Mouse (Mus musculus) hindbrain, embryonic 16.5 days (tissue): ENCODE measurements around the gene Strn3. TPM values are rescaled to one million over a fixed set of nuclear protein-coding genes. Genes with fewer than 3 reads are reported as not detected.

Experiments
- ATAC-seq: fragments of 200-750 bp; cut with Nextera tagmentation; 2 replicates; pipeline ENCODE4 v1.8.0; 2017; ENCODE audit warnings: moderate TSS enrichment, moderate library complexity
- H3K27ac ChIP-seq: fragments of 300-500 bp; sonication (generic); 2 replicates; pipeline ENCODE4 v1.5.1; 2014; ENCODE audit warnings: low read depth, mild to moderate bottlenecking, control low read depth, low read length, moderate library complexity
- H3K27me3 ChIP-seq: fragments of 300-500 bp; sonication (generic); replicated peaks from 2 replicates; pipeline ENCODE4 v1.6.1; 2014; ENCODE audit warnings: low read length; ENCODE audit not compliant: control insufficient read depth, insufficient read depth
- H3K36me3 ChIP-seq: fragments of 300-500 bp; sonication (generic); 2 replicates; pipeline ENCODE4 v1.6.1; 2014; ENCODE audit warnings: mild to moderate bottlenecking, low read length, moderate library complexity, mixed read lengths; ENCODE audit not compliant: control insufficient read depth, insufficient read depth
- H3K4me1 ChIP-seq: fragments of 300-500 bp; sonication (generic); 2 replicates; pipeline ENCODE4 v1.6.1; 2014; ENCODE audit warnings: low read depth, low read length; ENCODE audit not compliant: control insufficient read depth, insufficient read depth
- H3K4me2 ChIP-seq: fragments of 300-500 bp; sonication (generic); 2 replicates; pipeline ENCODE4 v1.6.1; 2014; ENCODE audit warnings: mild to moderate bottlenecking, low read length, control low read depth, moderate library complexity
- H3K4me3 ChIP-seq: fragments of 300-500 bp; sonication (generic); 2 replicates; pipeline ENCODE4 v1.5.1; 2014; ENCODE audit warnings: mild to moderate bottlenecking, low read length, control low read depth, moderate library complexity
- H3K9ac ChIP-seq: fragments of 300-500 bp; sonication (generic); 2 replicates; pipeline ENCODE4 v1.6.1; 2014; ENCODE audit warnings: low read depth, mild to moderate bottlenecking, control low read depth, low read length, moderate library complexity
- H3K9me3 ChIP-seq: fragments of 300-500 bp; sonication (generic); 2 replicates; pipeline ENCODE4 v1.6.1; 2014; ENCODE audit warnings: mild to moderate bottlenecking, low read length, moderate library complexity; ENCODE audit not compliant: control insufficient read depth
- WGBS: fragments of 180-500 bp; shearing (Covaris S2); extraction: QIAGEN DNeasy Blood & Tissue Kit; methylation state at CpG from one replicate; pipeline ENCODE4 v1.1.7; 2014; 5-methylcytosine and 5-hydroxymethylcytosine counted together
- polyA plus RNA-seq: library from polyadenylated mRNA; unstranded; fragments of >200 nt; fragmentation: Nextera tagmentation; extraction: Ambion mirVana; gene quantifications from 2 replicates; pipeline ENCODE4 v1.2.1, GENCODE M21; 2015

The Strn3 gene
- polyA plus RNA-seq, 1 experiment from 2014 or later = 28.7 TPM

DNA sequence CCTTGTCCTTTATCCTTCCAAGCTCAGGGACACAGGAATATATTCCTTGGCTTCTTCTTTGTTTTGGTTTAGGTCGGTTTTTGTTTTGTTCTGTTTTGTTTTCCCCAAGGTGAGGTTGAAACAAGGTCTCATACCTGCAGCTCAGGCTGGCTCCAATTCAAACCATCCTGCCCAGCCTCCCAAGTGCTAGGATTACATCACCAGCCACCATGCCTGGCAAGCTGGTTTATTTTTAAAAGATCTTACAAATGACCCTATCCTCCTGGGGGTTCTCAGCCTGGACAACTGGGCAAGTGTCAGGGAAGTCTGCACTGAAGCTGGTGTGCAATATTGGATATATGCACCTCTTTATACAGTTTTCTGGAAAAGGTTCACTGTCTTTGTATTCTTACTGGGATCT, 21.0 kb upstream of the Strn3 start:
- Histone ChIP-seq H3K4me2 (no peak overlapping the region), H3K27me3 (no peaks in the 10 kb centered on the region), H3K27ac (no peak overlapping the region), H3K4me3 (no peak overlapping the region), H3K4me1 (no peaks in the 10 kb centered on the region), H3K9ac (no peak overlapping the region), H3K36me3 (no peaks in the 10 kb centered on the region), H3K9me3 (no peaks in the 10 kb centered on the region)
- 67% methylated on average over 1 of the region's 1 CpGs for WGBS
- ATAC-seq = no peak

DNA sequence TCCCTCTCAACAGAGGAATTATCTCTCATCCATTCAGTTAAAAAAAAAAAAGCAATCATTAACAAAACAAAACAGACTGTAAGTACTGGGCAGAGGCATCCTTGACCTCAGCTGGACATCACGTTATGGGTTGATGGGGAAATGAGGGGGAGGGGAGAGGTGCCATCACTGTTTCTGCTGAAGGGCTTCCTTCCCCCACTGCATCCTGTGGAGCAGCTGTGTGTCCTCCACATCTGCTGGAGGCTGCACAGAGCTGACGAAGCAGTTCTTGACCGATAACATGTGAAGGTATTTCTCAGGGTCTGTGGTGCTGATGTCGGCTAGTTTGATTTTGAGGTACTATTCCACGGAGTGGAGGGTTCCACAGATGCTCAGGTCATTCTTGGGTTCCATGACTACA, 18.5 kb upstream of the Strn3 start:
- Histone ChIP-seq H3K9ac (no peak overlapping the region), H3K4me2 (no peak overlapping the region), H3K27me3 (no peaks in the 10 kb centered on the region), H3K27ac (no peak overlapping the region), H3K4me3 (no peak overlapping the region), H3K9me3 (no peaks in the 10 kb centered on the region), H3K4me1 (no peaks in the 10 kb centered on the region), H3K36me3 (no peaks in the 10 kb centered on the region)
- no peak for ATAC-seq
- 69% methylated on average over 5 of the region's 5 CpGs for WGBS

DNA sequence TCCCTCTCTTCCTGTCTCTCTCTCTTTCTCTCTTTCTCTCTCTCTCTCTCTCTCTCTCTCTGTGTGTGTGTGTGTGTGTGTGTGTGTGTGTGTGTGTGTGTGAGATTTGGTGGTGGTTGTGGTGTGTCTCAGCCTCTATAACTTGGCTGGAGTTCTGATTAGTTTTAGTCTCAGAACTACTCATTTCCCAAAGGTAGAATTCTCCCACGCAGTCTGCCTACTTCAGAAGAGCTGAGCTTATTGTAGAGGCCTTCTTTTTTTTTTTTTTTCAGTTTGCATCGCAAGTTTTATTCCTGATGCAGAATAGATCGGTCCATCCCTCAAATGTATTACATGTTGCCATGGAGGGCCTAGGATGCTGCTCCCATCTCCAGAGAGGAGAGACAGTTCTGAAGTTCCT, 18.0 kb upstream of the Strn3 start:
- H3K27ac ChIP-seq = no peak overlapping the region
- 69% methylated on average over 3 of the region's 3 CpGs for WGBS
- ATAC-seq = no peak

DNA sequence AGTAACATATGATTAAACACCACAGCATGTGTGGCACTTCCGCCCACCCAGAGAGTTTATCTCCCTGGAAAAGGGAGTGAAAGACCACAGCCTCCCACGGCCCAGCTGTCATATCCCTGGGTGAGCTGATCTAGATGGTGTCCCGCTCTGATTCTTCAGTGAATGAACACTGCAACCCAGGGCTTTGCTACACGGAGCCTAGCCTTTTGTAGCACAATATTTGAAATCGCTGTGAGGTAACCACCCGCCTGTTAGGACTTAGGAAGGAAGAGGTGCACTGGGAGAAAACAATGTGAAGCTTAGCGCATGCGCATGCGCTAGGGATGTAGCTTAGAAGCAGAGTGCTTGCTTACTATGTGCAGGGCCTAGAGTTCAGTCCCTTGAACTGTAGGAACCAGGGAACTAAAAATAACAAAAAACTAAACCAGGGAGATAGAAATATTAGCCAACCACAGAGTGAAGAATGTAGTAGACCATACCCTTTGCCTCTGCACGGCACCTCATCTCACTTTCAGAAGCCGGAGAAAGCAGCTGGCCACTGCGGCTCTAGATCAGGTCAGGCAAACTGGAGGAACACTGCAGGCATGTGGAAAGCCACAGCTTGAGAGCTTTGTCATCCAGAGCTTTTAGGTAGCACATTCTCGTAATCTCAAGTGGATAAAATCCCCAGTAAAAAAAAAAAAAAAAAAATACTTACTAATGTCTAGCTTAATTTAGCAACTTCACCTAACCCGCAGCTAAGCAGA, 17.4 kb upstream of the Strn3 start:
- Histone ChIP-seq H3K27me3 (no peaks in the 10 kb centered on the region), H3K27ac (no peak overlapping the region), H3K4me1 (no peaks in the 10 kb centered on the region), H3K36me3 (no peaks in the 10 kb centered on the region), H3K9ac (no peak overlapping the region), H3K4me3 (no peak overlapping the region), H3K4me2 (no peak overlapping the region), H3K9me3 (no peaks in the 10 kb centered on the region)
- no peak for ATAC-seq
- WGBS = 70% methylated on average over 14 of the region's 14 CpGs

More for the DNA sequence above, 18.0 kb upstream of the Strn3 start:
- Histone ChIP-seq H3K36me3 (no peaks in the 10 kb centered on the region), H3K4me3 (no peak overlapping the region), H3K9ac (no peak overlapping the region), H3K4me1 (no peaks in the 10 kb centered on the region), H3K4me2 (no peak overlapping the region), H3K9me3 (no peaks in the 10 kb centered on the region), H3K27me3 (no peaks in the 10 kb centered on the region)

DNA sequence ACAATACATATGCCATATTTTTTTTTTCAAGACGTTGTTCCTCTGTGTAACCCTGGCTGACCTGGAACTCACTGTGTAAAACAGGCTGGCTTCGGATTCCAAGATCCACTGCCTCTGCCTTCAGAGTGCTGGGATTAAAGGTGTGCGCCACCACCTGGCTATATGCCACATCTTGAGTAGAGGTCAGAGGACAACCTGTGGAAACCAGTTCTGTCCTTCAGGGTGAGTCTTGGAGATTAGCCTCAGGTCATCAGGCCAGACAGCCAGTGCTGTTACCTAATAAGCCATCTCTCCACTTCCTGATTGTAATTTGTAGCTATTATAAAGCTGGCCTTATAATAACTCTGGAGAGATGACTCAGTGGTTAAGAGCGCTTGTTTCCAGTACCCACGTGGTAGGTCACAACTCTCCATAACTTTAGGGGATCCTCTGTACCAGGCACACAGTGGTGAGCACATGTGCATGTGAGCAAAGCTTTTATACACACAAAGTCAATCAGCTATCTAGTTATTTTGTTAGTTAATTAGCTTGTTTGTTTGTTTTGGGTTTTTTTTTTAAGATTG, 15.1 kb upstream of the Strn3 start:
- no peaks in the 10 kb centered on the region for H3K27me3 ChIP-seq
- no peak overlapping the region for H3K27ac ChIP-seq
- no peaks in the 10 kb centered on the region for H3K9me3 ChIP-seq
- no peaks in the 10 kb centered on the region for H3K36me3 ChIP-seq
- 88% methylated on average over 5 of the region's 5 CpGs for WGBS
- no peak overlapping the region for H3K9ac ChIP-seq
- ATAC-seq = no peak
- H3K4me2 ChIP-seq = no peak overlapping the region
- H3K4me3 ChIP-seq = no peak overlapping the region
- no peaks in the 10 kb centered on the region for H3K4me1 ChIP-seq

DNA sequence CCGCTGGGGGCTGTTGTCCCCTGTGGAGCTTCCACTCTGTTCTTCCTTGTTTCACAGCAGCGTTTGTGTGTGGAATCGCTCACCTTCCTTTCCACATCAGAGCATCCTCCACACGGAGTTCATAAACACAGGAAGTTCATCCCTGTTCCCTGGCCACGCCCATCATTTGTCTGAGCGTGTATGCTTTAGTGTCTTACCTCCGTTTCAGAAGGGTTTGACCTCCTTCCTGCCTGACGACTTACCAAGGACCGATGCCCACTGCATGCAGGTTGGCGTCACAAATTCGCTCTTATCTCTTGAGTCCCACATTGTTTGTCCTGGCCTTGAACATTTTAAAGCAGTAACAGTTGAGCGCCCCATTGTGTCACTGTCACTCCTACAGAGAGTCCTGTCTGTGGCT, 14.1 kb upstream of the Strn3 start:
- ATAC-seq = no peak
- Histone ChIP-seq H3K27ac (no peak overlapping the region), H3K9ac (no peak overlapping the region), H3K27me3 (no peaks in the 10 kb centered on the region), H3K36me3 (no peaks in the 10 kb centered on the region), H3K4me1 (no peaks in the 10 kb centered on the region), H3K4me2 (no peak overlapping the region), H3K4me3 (no peak overlapping the region), H3K9me3 (no peaks in the 10 kb centered on the region)
- WGBS = 81% methylated on average over 12 of the region's 12 CpGs

DNA sequence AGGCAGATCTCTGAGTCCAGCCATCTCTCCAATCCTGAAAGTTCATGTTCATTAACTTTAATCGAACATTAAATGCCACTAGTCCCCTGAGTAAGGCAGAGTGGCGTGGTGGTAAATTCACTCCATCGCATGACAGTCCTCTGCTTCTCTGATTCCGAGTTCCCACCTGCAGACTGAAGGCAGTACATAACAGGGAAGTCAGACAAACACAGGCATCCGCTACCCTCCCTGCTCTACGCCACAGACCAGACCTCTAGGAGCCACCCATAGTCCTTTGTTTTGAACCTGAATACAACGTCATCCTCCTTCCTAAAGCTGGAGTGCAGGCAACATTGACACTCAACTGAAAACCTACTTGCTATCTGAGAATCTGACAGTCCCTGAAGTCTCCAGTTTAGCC, 12.9 kb upstream of the Strn3 start:
- WGBS = 71% methylated on average over 7 of the region's 7 CpGs
- Histone ChIP-seq H3K4me1 (no peaks in the 10 kb centered on the region), H3K4me2 (no peak overlapping the region), H3K9ac (no peak overlapping the region), H3K27me3 (no peaks in the 10 kb centered on the region), H3K27ac (no peak overlapping the region), H3K4me3 (no peak overlapping the region), H3K36me3 (no peaks in the 10 kb centered on the region), H3K9me3 (no peaks in the 10 kb centered on the region)
- no peak for ATAC-seq

DNA sequence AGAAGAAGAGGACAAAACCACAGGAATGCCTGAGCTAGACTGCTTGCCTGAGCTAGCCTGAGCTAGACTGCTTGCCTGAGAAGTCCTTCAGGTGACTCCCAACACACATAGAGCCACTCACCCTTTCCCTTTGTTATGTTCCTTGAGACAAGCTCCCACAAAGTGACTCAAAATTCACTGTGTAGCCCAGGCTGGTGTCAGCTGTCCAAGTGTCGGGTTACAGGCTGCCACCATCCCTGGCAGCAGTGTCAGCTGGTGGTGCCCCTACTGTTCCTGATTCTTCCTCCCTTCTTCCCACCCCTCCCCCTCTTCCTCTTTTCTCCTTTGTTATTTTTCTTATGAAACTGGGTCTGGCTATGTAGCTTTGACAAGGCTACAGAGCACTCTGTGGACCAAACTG, 12.2 kb upstream of the Strn3 start:
- Histone ChIP-seq H3K4me1 (no peaks in the 10 kb centered on the region), H3K36me3 (no peaks in the 10 kb centered on the region), H3K9me3 (no peaks in the 10 kb centered on the region), H3K9ac (no peak overlapping the region), H3K4me2 (no peak overlapping the region), H3K27me3 (no peaks in the 10 kb centered on the region), H3K4me3 (no peak overlapping the region), H3K27ac (no peak overlapping the region)
- WGBS = 39% methylated on average over 1 of the region's 1 CpGs
- no peak for ATAC-seq

DNA sequence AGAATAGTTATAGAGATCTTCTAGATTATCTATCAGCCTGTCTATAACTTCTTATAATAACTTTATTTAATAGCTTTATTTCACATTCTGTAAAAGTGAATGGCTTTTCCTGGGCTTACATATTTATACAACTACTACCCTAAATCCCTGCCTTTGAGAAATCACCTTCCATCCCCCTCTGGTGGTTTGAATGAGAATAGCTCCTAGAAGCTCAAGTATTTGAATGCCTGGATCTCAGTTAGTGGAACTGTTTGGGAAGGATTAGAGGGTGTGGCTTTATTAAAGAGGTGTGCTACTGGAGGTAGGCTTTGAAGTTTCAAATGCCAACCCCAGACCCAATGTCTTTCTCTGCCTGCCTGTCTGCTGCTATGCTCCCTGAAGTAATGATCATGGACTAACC, 10.0 kb upstream of the Strn3 start:
- H3K4me2 ChIP-seq = no peak overlapping the region
- no peak overlapping the region for H3K4me3 ChIP-seq
- no peaks in the 10 kb centered on the region for H3K36me3 ChIP-seq
- H3K27me3 ChIP-seq = no peaks in the 10 kb centered on the region
- H3K9ac ChIP-seq = no peak overlapping the region
- no peak for ATAC-seq
- no peak overlapping the region for H3K27ac ChIP-seq
- no peaks in the 10 kb centered on the region for H3K9me3 ChIP-seq
- H3K4me1 ChIP-seq = no peaks in the 10 kb centered on the region
